Mouse (Mus musculus) liver, embryonic 12.5 days (tissue): ENCODE measurements around the gene Togaram2. TPM values are rescaled to one million over a fixed set of nuclear protein-coding genes. Genes with fewer than 3 reads are reported as not detected.

Source experiments
- ATAC-seq: fragments of 200-750 bp; cut with Nextera tagmentation; 2 replicates; pipeline ENCODE4 v1.8.0; 2017; ENCODE audit warnings: moderate number of reproducible peaks, mild to moderate bottlenecking, moderate library complexity
- H3K27ac ChIP-seq: fragments of 300-500 bp; sonication (generic); 2 replicates; pipeline ENCODE4 v1.5.1; 2016; ENCODE audit warnings: mild to moderate bottlenecking
- H3K27me3 ChIP-seq: fragments of 300-500 bp; sonication (generic); replicated peaks from 2 replicates; pipeline ENCODE4 v1.6.1; 2016; ENCODE audit warnings: mild to moderate bottlenecking, moderate library complexity
- H3K36me3 ChIP-seq: fragments of 300-500 bp; sonication (generic); 2 replicates; pipeline ENCODE4 v1.6.1; 2016; ENCODE audit warnings: mild to moderate bottlenecking, moderate library complexity
- H3K4me1 ChIP-seq: fragments of 300-500 bp; sonication (generic); 2 replicates; pipeline ENCODE4 v1.6.1; 2016
- H3K4me2 ChIP-seq: fragments of 300-500 bp; sonication (generic); 2 replicates; pipeline ENCODE4 v1.6.1; 2016; ENCODE audit warnings: mild to moderate bottlenecking, moderate library complexity
- H3K4me3 ChIP-seq: fragments of 300-500 bp; sonication (generic); 2 replicates; pipeline ENCODE4 v1.5.1; 2016; ENCODE audit warnings: mild to moderate bottlenecking, moderate library complexity
- H3K9ac ChIP-seq: fragments of 300-500 bp; sonication (generic); 2 replicates; pipeline ENCODE4 v1.6.1; 2016; ENCODE audit warnings: mild to moderate bottlenecking, moderate library complexity
- H3K9me3 ChIP-seq: fragments of 300-500 bp; sonication (generic); replicated peaks from 2 replicates; pipeline ENCODE4 v1.6.1; 2016; ENCODE audit warnings: mild to moderate bottlenecking, moderate library complexity
- WGBS: fragments of 180-500 bp; shearing (Covaris S2); methylation state at CpG from one replicate; pipeline ENCODE4 v1.1.7; 2016; ENCODE audit not compliant: insufficient replicate concordance; 5-methylcytosine and 5-hydroxymethylcytosine counted together
- polyA plus RNA-seq: library from polyadenylated mRNA; unstranded; fragments of >200 nt; fragmentation: Nextera tagmentation; extraction: Ambion mirVana; gene quantifications from 2 replicates; pipeline ENCODE4 v1.2.1, GENCODE M21; 2016

The Togaram2 gene
- polyA plus RNA-seq, 1 experiment from 2014 or later, result 0.07 TPM

DNA sequence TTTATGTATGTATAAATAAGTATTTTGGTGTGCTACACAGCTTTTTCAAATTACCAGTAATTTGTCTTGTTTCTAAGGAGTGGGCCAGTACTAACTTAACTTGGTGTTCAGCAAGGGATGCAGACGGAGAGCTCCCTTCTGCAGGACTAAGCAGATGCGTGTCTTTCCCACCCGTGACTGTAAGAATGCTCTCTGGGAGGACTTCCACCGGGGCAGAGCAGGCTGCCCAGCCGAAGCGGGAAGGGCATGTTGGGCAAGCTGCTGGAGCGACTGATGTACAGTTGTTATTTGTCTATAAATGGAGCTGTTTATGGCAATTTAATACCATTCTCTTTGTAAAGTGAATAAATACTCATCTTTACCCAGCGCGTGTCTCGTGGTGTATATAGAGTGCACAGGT is 14.4 kb upstream of the Togaram2 start:
- Histone ChIP-seq H3K4me3 (no peak overlapping the region), H3K9ac (no peak overlapping the region), H3K4me1 (peaks cover 15% of the 10 kb centered on the region), H3K4me2 (no peak overlapping the region), H3K36me3 (peaks cover 53% of the 10 kb centered on the region), H3K27me3 (no peaks in the 10 kb centered on the region), H3K27ac (no peak overlapping the region), H3K9me3 (no peaks in the 10 kb centered on the region)
- WGBS, result 79% methylated on average over 10 of the region's 10 CpGs
- ATAC-seq, result no peak

DNA sequence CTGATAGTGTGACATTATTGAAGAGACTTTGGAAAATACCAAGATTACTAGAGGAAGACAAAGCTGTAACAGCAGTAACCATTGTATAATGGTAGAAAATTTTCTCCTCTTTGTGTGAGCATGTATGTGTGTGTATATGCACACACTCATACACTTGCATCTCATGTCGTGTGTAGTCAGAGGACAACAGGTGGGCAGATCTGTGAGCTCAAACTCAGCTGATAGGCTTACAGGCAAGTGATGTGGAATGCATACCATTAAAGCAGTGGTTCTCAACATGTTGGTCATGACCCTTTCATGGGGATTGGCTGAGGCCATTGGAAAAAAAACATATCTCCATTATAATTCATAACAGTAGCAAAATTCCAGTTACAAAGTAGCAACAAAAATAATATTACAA is 12.7 kb upstream of the Togaram2 start:
- H3K27me3 ChIP-seq, result no peaks in the 10 kb centered on the region; the same call in 1 of the 2 replicates
- no peak overlapping the region for H3K27ac ChIP-seq
- no peak overlapping the region for H3K4me3 ChIP-seq
- H3K9ac ChIP-seq, result no peak overlapping the region
- peaks cover 42% of the 10 kb centered on the region for H3K36me3 ChIP-seq
- H3K4me1 ChIP-seq, result peaks cover 15% of the 10 kb centered on the region
- no peak for ATAC-seq
- 24% methylated on average over 1 of the region's 1 CpGs for WGBS
- H3K4me2 ChIP-seq, result no peak overlapping the region
- no peaks in the 10 kb centered on the region for H3K9me3 ChIP-seq

DNA sequence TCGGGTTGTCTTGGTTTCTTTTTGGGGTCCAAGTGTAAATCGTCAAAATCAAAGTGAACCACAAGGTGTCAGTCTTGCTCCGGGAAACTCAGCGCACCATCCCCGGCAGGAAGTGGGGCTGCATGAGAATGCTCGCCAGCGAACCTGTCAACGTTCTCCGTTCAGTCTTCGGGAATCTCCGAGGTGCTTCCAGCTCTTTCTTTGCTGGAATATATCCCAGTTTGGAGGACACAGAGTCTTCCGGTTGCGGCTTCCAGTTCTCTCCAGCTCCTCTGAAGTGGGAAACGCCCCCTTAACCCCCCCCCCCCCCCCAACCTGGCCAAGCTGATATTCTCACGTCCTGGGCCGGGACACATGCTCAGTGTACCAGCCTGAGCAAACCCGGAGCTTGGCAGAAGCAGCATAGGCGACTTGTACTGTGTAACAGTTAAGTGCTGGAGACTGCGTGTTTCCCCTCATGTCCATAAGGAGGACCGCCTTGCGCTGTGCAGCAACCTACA is 10.3 kb upstream of the Togaram2 start:
- no peaks in the 10 kb centered on the region; the same call in 1 of the 2 replicates for H3K27me3 ChIP-seq
- peaks cover 15% of the 10 kb centered on the region for H3K4me1 ChIP-seq
- ATAC-seq, result peak; percentile 33; the same call in 1 of the 2 replicates
- peaks cover 18% of the 10 kb centered on the region for H3K36me3 ChIP-seq
- 13% methylated on average over 21 of the region's 21 CpGs for WGBS
- H3K4me2 ChIP-seq, result peak overlapping the region; percentile 73
- no peaks in the 10 kb centered on the region for H3K9me3 ChIP-seq
- H3K27ac ChIP-seq, result no peak overlapping the region
- H3K9ac ChIP-seq, result peak overlapping the region; percentile 44; the same call in 1 of the 2 replicates
- peak overlapping the region; percentile 40 for H3K4me3 ChIP-seq

DNA sequence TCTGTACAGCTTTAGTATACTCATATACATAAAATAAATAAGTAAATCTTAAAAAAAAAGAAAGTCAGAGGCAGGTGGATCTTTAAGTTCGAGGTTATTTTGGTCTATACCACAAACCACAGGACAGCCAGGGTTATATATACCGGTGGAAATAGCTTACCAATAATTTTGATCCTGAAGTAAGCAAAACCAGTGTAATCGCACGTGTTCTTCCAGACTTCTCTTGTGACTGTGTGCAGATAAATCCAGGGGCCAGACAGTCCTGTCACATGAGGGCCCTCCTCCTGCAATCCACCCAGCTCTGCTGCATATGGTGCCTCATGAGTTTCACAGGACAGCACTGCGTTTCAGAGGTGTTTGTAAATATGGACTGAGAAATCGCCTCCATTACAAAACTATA is 9.6 kb upstream of the Togaram2 start:
- Histone ChIP-seq H3K27ac (no peak overlapping the region), H3K4me3 (no peak overlapping the region), H3K4me2 (no peak overlapping the region), H3K27me3 (no peaks in the 10 kb centered on the region; the same call in 1 of the 2 replicates), H3K4me1 (peaks cover 15% of the 10 kb centered on the region), H3K9ac (no peak overlapping the region), H3K9me3 (no peaks in the 10 kb centered on the region), H3K36me3 (peaks cover 13% of the 10 kb centered on the region)
- no peak for ATAC-seq
- WGBS, result 49% methylated on average over 6 of the region's 6 CpGs

DNA sequence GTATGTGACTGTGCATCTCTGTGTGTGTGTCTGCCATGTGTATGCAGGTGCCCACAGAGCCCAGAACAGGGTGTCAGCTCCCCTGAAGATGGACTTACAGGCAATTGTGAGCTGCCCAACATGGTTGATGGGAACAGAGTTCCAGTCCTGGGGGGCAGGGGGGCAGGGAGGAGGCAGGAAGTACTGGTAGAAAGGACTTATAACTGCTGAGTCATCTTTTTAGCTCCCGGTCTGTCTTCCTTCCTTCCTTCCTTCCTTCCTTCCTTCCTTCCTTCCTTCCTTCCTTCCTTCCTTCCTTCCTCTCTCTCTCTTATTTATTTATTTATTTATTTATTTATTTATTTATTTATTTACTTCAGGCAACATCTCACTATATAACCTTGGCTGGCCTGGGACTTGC is 8.9 kb upstream of the Togaram2 start:
- Histone ChIP-seq H3K9me3 (no peaks in the 10 kb centered on the region), H3K36me3 (peaks cover 7% of the 10 kb centered on the region; the same call in 1 of the 2 replicates), H3K27ac (no peak overlapping the region), H3K4me2 (no peak overlapping the region), H3K27me3 (no peaks in the 10 kb centered on the region; the same call in 1 of the 2 replicates), H3K4me3 (no peak overlapping the region), H3K4me1 (peaks cover 15% of the 10 kb centered on the region), H3K9ac (no peak overlapping the region)
- 38% methylated on average over 1 of the region's 1 CpGs for WGBS
- no peak for ATAC-seq

DNA sequence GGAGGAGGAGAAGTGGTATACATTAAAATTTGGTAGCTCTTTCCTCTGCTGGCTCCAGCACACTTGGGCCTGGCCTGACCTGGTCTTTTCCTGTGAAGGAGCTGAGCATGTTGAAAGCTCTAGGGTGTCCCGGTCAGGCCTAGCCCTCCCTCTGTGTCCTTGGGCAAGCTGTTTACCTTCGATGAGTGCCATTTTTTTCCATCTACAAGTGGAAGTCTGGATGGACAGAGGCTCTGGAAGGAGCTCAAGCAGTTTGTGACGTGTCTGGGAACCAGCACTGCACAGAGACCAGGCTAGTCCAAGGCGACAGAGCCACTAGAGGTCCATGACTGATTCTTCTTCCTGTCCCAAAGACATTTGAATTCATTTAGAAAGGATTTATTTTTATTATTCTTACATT is 7.9 kb upstream of the Togaram2 start:
- Histone ChIP-seq H3K36me3 (no peaks in the 10 kb centered on the region), H3K9me3 (no peaks in the 10 kb centered on the region), H3K27me3 (no peaks in the 10 kb centered on the region; the same call in 1 of the 2 replicates), H3K27ac (no peak overlapping the region), H3K4me1 (peaks cover 15% of the 10 kb centered on the region), H3K4me2 (no peak overlapping the region), H3K4me3 (no peak overlapping the region), H3K9ac (no peak overlapping the region)
- WGBS, result 64% methylated on average over 4 of the region's 4 CpGs
- ATAC-seq, result no peak

DNA sequence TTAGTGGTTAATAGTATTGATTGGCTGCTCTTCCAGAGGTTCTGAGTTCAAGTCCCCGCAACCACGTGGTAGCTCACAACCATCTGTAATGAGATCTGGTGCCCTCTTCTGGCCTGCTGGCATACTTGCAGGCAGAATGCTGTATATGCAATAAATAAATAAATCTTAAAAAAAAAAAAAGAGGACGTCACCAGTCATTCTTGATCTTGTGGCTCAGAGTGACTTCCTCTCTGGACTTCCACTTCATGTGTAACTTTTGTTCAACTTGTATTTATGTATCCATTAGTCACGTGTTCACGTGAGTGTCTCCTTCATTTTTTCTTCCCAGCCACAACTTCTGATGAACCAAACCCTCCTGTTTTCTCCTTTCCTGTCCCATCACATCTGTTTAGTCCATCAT is 3.5 kb upstream of the Togaram2 start:
- Histone ChIP-seq H3K27me3 (no peaks in the 10 kb centered on the region), H3K4me3 (no peak overlapping the region), H3K9me3 (no peaks in the 10 kb centered on the region), H3K9ac (no peak overlapping the region), H3K36me3 (no peaks in the 10 kb centered on the region), H3K4me2 (no peak overlapping the region), H3K4me1 (no peaks in the 10 kb centered on the region), H3K27ac (no peak overlapping the region)
- ATAC-seq, result no peak
- WGBS, result 60% methylated on average over 5 of the region's 5 CpGs

DNA sequence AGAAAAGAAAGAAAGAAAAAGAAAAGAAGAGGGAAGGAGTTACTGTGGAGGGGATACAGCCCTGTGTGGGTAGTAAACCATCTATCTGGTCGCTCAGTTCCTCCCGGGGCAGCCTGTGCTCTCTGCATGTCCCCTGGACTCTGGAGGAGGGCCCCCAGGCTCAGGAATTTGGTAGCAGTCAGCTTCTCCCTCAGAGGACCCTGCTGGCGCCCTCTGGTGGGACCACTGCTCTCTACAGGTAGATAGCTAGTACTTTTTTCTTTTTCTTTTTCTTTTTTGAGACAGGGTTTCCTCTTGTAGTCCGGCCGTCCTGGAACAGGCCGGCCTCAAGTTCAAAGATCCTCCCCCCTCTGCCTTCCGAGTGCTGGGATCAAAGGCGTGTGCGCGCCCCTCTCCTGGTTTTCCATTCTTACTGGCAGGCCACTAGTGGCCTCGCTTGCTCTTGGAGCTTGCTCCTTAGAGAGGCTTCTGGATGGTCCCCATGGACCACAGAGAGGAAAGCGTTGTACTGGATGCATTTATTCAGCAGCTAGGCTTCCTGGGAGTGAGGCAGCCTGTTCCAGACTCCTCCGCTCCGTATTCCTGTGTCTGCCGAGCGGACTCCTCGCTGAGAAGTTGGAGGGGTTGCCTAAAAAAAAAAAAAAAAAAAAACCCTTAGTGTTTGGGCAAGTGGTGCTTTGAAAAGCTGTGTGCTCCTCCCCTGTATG is 1.1 kb upstream of the Togaram2 start:
- WGBS, result 44% methylated on average over 17 of the region's 17 CpGs
- no peaks in the 10 kb centered on the region for H3K9me3 ChIP-seq
- no peaks in the 10 kb centered on the region for H3K27me3 ChIP-seq
- no peak overlapping the region for H3K27ac ChIP-seq
- no peak overlapping the region for H3K4me3 ChIP-seq
- no peaks in the 10 kb centered on the region for H3K4me1 ChIP-seq
- no peak overlapping the region for H3K9ac ChIP-seq
- no peak for ATAC-seq
- H3K36me3 ChIP-seq, result no peaks in the 10 kb centered on the region
- no peak overlapping the region for H3K4me2 ChIP-seq

DNA sequence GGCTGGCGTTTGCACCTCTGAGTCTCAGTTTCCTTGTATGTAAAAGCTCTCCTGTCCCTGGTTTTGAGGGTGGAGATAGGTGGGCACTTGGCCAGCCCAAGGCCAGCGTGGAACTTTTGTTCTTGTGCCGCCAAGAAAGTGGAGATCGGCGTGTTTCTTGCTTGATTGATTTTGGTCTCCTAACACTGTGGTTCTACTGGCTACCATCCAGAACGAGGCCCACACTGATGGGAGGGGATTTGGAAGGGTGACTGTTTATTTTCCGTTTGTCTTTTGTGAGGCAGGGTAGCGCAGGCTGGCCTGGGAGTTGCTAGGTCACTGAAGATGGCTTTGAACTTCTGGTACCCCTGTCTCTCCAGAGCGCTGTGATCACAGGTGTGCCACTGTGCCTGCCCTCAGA is 875 bp downstream of the Togaram2 start:
- Histone ChIP-seq H3K4me3 (no peak overlapping the region), H3K4me2 (no peak overlapping the region), H3K27ac (no peak overlapping the region), H3K36me3 (no peaks in the 10 kb centered on the region), H3K4me1 (no peaks in the 10 kb centered on the region), H3K27me3 (0 out of 2 replicates have a peak, but pooled peaks cover 3% of the 10 kb centered on the region), H3K9me3 (no peaks in the 10 kb centered on the region), H3K9ac (no peak overlapping the region)
- ATAC-seq, result no peak
- 61% methylated on average over 9 of the region's 9 CpGs for WGBS

DNA sequence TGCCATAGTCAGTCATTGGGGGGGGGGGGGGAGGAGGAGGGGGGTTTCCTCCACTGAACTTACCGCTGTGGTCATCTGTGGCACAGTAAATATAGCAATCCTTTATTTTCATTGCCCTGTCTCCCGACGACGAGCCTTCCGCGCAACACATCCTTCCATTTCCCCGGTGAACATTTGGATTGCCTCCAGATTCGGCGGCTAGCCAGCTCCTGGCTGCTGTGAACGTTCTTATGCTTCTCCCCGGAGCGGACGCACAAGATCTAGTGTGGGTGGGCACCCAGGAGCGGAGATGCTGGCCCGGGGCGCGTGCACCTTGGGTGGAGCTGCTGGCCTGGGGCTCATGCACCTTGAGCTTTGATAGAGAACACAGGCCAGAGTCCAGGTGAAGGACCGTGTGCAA is 1.8 kb downstream of the Togaram2 start:
- Histone ChIP-seq H3K27ac (no peak overlapping the region), H3K4me2 (no peak overlapping the region), H3K9me3 (no peaks in the 10 kb centered on the region), H3K27me3 (0 out of 2 replicates have a peak, but pooled peaks cover 3% of the 10 kb centered on the region), H3K4me1 (no peaks in the 10 kb centered on the region), H3K4me3 (no peak overlapping the region), H3K9ac (no peak overlapping the region), H3K36me3 (no peaks in the 10 kb centered on the region)
- 84% methylated on average over 18 of the region's 18 CpGs for WGBS
- ATAC-seq, result no peak

DNA sequence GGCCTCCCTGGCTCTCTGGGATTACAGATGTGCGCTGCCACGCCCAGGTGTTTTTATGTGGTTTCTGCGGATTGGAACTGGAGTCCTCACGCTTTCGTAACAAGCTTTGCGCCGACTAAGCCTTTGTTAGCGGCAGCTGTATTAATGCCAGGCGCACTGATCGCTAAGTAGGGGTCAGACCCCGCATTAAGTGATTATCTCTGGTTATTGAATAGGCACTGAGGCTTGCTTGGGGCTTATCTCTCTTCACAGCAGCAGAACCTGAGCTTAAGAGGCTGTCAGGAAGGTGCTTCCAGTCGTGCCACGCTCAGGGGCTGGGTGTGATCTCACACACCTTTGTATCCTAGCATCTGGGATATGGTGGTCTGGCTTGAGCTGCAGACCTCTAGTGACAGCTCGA is 8.6 kb downstream of the Togaram2 start:
- Histone ChIP-seq H3K27me3 (0 out of 2 replicates have a peak, but pooled peaks cover 3% of the 10 kb centered on the region), H3K9me3 (no peaks in the 10 kb centered on the region), H3K4me3 (no peak overlapping the region), H3K9ac (no peak overlapping the region), H3K4me1 (no peaks in the 10 kb centered on the region), H3K36me3 (no peaks in the 10 kb centered on the region), H3K27ac (no peak overlapping the region), H3K4me2 (no peak overlapping the region)
- WGBS, result 66% methylated on average over 14 of the region's 14 CpGs
- ATAC-seq, result no peak

DNA sequence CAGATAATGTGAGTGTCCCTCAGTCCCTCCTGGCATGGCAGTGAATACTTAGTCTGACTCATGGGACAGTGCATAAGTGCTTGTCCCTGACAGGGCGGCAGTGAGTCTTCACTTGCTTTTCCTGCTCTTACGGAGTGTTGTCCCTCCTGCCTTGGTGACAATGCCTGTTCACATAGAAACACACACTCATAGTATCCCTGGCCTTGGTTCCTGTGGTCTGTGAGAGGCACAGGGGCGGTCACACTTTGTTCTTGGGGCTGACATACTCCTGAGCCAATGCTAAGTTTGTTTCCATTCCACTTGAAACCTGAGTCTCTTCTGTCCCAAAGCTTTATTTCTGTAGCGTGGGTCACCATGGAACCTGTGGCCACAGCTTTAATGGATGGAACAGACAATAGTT is 9.3 kb downstream of the Togaram2 start:
- no peak overlapping the region for H3K4me2 ChIP-seq
- ATAC-seq, result no peak
- H3K4me3 ChIP-seq, result no peak overlapping the region
- no peaks in the 10 kb centered on the region for H3K4me1 ChIP-seq
- H3K9ac ChIP-seq, result no peak overlapping the region
- H3K9me3 ChIP-seq, result no peaks in the 10 kb centered on the region
- 72% methylated on average over 4 of the region's 4 CpGs for WGBS
- H3K36me3 ChIP-seq, result no peaks in the 10 kb centered on the region
- 0 out of 2 replicates have a peak, but pooled peaks cover 3% of the 10 kb centered on the region for H3K27me3 ChIP-seq
- no peak overlapping the region for H3K27ac ChIP-seq
